Mouse (Mus musculus) thymus, postnatal 36 days (tissue): Measurements from ENCODE around the gene Opcml.

ENCODE experiments used
- DNase-seq, 2 experiments: peaks; one replicate each; pipeline ENCODE4 v3.0.0; 2022; ENCODE audit warnings: mixed read lengths in 2 of 2

Gene Opcml

GRCm38 (mm10) chr9:28681252-28682037 lies 890.9 kb downstream of the Opcml start:
- no peak for DNase-seq

DNA sequence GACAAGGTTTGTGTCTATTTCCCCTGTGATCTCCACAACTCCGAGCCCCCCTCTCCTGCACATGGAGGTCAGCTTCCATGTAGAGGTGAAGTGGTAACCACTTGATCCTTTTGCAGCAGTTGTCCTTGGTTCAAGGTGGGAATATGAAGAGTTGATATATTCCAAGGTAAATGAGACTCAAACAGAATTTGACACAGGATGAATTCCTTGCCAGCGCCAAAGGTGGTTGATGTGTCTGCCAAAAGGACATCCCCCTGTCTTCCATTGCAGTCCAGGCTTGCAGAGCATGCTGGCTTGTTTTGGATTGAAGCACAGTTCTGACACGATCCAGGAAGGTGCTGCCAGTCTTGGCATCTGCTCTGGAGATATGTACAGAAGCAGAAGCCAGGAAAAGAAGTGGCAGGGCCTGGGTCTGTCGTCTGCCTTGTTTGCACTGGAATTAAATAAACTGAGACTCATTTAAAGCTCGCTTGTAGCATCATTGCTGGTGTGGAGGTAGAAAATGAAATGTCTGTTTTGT lies 893.4 kb downstream of the Opcml start:
- no peak for DNase-seq

- DNase-seq, result no peak
Measured at GRCm38 (mm10) chr9:28686942-28687611, 896.5 kb downstream of the Opcml start.

DNA sequence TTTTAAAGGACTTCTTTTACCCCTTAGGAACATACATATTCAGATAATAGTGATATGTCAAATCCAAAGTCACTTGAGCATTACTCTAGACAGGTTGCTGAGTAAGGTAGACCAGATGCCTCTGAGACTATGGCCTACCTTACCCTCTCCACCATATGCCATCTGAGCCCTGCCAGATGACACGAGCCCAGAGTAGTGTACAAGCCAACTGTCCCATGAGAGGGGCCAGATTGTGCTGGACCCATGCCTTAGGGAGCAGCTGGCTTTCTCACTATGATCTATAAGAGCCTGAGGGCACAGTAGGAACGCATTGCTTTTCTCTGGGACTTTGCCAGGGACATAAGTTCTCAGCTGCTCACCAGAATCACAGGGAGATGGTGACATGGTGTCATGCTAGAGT lies 899.6 kb downstream of the Opcml start:
- DNase-seq, result no peak

- DNase-seq, result no peak
Measured at GRCm38 (mm10) chr9:28705796-28706195, 915.2 kb downstream of the Opcml start.

DNA sequence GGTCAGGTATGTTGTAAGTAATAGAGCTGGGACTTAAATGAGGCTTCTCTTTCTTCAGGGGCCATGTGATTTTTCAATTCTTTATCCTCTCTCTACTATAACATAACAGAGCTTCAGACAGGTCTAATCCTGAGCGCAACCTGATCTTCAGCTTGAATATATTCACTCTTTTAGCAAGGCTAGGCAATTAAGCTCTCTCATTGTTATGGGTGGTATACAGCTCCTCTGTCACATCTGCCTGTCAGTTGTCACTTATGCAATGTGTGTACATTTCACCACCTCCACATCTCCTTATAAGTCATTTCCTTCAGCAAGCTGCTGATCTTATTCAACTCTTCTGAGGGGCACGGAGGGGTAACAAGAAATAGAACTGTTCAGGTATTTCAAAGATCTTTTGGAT lies 924.0 kb downstream of the Opcml start:
- no peak for DNase-seq

- no peak for DNase-seq
Measured at GRCm38 (mm10) chr9:28720186-28720585, 929.6 kb downstream of the Opcml start.

DNA sequence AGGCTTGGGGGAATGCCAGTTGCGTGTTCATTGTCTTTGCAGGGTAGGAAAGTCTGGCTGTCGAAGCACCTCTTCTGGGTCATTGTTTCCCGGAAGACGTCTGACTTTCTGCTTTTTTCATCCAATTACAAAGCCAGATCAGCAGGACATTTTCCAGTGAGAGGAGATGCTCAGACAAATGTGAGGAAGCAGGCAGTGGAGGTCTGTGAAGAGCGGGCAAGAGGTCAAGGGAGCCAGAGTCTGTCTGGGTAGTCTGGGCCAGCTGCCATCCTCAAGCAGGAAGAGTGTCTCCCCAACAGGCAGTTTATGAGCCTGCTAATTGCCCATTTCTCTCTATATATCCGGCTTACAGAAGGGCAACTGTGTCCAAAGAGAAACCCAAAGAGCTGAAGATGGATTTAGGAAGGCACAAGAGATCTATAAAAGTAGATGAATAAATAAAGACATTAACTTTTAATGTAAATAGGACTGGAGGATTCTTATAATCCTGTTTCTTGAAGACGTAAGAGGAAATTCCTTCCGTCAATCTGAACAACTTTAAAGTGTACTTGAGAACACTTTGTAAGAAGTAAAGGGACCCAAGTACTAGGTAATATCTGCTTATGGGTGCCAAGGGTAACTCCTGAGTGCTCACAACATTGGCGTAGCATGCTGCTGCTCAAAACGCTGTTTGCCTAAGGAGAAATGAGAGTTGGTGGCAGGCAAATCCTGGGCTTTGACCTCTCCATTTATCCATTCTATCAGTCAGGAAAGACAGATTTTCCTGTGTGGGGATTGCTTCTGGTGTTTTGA lies 941.4 kb downstream of the Opcml start:
- DNase-seq, result no peak

- DNase-seq, result no peak
Measured at GRCm38 (mm10) chr9:28737955-28738354, 947.4 kb downstream of the Opcml start.

GRCm38 (mm10) chr9:28738451-28738860 lies 947.9 kb downstream of the Opcml start:
- no peak for DNase-seq

DNA sequence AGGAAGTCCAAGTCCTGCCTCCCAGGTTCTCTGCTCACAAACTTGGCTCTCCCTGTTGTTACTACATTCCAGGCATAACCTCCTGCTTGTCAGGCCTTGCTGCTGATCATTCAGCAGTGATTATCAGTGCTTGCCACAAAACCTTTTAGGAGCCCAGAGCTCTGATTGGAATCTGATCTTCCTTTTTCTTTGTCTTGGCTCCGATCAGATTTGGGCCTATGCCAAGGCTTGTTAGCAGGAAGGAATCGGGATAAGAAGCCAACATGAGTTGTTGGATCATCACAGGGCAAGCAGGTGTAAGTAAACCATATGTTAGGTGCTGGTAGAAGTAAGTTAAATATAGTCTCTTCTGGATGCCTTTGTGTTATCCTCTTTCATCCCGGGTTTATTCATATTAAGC lies 954.2 kb downstream of the Opcml start:
- DNase-seq, result no peak

DNA sequence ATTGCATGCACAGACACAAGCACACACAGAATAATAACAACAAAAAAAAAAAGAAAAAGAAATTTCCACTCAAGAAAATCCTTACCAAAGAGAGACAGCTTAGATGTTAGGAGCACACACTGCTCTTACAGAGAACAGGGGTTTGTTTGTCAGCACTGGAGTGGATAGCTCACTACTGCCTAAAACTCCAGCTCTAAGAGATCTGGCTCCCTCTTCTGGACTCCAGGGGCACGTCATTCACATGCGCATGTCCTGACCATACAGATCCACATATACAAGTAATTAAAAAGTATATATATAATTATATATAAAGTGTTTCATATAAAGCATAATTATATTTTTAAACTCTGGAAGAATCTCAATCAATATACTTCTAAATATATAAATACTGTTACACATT lies 958.3 kb downstream of the Opcml start:
- DNase-seq, result no peak

GRCm38 (mm10) chr9:28752908-28753307 lies 962.3 kb downstream of the Opcml start:
- no peak for DNase-seq

DNA sequence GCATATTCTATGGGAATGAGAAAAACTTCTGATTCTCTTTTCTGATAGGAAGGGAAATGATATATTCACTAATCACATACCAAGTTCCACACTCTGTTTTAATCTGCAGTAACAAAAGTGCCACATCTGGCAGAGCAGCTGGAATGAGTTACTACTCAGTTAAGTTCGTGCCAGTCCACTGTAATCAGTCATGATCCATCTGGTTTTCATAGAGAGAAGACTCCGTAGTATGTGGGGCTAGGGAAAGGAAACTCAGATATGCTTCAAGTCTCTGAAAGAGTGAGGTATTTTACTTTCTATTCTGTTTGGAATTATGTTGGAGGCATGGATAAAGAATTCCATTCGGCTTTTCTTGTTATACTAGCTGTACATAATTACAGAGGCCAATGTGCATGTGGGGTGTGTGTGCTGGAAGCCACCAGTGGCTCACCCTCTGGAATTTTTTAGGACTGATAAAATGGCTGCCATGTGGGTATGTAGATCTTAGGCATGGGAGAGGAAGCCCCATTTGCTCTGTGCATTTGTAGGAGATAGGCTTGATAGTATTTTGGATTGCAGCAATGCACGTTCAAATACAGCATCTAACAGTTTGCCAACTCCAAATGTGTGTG lies 966.4 kb downstream of the Opcml start:
- no peak for DNase-seq

GRCm38 (mm10) chr9:28761460-28761859 lies 970.9 kb downstream of the Opcml start:
- no peak for DNase-seq

DNA sequence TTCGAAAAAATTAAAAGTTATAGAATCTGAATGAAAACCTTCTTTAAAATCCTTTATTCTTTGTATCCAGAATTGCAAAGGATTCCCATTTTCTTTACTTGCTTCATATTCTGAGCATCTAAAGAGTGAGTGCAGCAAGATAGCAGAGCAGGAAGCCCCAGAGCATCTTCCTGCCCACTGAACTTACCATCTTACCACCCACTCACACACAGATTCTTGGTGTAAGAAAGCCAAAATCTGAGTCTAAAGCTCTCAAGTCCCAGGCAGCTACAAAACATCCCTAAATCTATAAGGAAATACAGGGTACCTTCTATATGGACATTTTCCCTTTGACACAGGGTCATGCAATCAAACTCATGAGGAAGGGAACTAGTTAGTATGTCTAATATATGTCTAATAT lies 973.6 kb downstream of the Opcml start:
- no peak for DNase-seq

DNA sequence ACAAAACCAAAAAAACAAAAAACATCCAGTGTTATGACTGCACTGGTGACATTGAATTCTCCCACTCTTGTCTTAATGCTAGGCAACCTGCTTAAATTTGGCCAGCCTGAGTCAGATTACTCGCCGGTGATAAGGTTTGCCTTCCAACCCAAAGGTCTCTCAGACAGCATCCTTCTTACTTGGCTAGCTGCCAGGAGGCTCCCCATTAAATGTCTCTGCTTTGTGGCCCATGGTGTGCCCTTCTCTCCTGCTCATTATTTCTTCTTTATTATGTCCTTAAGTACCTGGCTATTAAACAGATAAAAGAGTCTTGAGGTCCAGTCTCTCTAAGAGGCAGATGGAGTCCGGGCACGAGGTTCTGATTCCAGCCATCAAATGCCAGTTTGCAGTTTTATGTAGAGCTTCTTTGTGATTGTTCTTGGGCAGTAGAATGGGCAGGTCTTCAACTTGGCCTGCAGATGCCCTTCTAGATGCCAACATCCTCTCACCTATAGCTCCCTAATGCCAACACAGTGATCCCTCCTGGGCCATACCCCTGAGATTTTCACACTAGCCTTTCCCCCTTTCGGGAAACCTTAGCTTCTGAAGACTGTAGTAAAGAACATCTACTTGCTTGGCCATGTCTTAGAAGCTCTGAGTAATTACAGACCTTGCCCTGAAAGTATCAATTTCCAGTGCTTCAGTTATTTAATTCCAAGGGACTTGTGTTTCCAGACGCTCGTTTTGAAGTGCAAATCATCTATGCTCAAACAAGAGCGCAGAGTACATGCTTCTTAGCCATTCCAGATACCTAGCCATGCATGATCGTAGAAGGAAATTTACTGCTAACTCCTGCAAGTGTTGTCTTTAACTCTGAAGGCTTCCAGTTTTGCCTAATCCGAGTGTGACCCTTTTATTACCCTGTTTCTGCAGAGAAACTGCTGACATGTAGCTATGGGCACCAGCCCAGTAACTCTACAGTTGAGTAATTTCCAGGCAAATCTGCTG lies 986.2 kb downstream of the Opcml start:
- DNase-seq, result no peak

GRCm38 (mm10) chr9:28783834-28784233 lies 993.3 kb downstream of the Opcml start:
- no peak for DNase-seq

- no peak for DNase-seq
Measured at GRCm38 (mm10) chr9:28789439-28789838, 998.9 kb downstream of the Opcml start.

GRCm38 (mm10) chr9:28800100-28800499 lies 1009.5 kb downstream of the Opcml start:
- no peak for DNase-seq

DNA sequence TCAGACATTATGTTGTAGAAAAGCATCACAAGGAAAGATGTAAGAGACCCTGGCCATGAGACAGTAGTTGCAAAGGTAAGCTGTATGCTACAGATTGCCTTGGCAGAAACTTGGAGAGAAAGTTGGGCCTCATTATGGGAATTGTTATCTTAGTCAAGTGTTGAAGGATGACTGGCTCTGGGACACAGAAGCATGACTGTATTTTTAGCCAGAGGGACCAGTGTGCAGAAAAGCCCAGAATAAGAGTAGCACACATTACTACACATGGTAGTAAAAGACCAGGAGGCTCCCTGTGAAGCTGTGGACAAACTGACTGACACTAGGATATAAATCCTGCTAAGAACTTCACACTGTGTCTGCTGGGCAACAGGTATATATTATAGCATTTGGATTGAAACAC lies 1016.1 kb downstream of the Opcml start:
- DNase-seq, result no peak

DNA sequence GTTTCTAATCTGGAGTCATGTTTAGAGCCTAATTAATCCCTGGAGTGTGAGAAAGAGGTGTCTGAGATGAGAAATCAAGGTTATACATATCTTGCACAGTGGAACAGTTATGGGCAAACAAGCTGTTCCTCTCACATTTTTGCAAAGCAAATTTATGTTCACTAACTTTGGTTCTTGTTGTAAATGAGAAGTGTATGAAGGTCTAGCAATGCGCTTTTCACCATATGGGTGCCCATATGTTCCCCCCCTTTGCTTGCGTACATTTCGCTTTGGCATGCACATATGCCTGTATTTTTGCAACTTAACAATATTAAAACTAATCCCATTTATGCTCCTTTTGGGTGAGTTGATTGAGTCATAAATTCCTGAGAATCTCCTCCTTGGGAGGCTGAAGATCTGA lies 1031.5 kb downstream of the Opcml start:
- DNase-seq, result no peak
